Mouse (Mus musculus): ENCODE measurements around the gene Zfp91.

GRCm38 (mm10) chr19:12765308-12765707 lies 30.6 kb downstream of the Zfp91 start, which contains the start of gene Cntf:
- no peak for TF ChIP-seq POLR2A (IDR thresholded peaks at IDR 0.05; ENCODE audit: low read depth, low read length)
- no peak for TF ChIP-seq CTCF (conservative IDR thresholded peaks at IDR 0.05; ENCODE audit: insufficient read depth, insufficient read length, low read depth, low read length)

Measured in kidney, adult 2 months (tissue).